Mouse (Mus musculus) limb, embryonic 14.5 days (tissue): ENCODE results near the gene Peg10. TPM values are rescaled to one million over a fixed set of nuclear protein-coding genes. Genes with fewer than 3 reads are reported as not detected.

Experiments
- ATAC-seq: fragments of 200-750 bp; cut with Nextera tagmentation; 2 replicates; pipeline ENCODE4 v1.8.0; 2017; ENCODE audit warnings: low read depth, moderate number of reproducible peaks, moderate TSS enrichment; ENCODE audit not compliant: low FRiP score
- DNase-seq: peaks from one replicate; pipeline ENCODE4 v3.0.0-alpha.2; 2015; ENCODE audit warnings: low spot score
- H3K27ac ChIP-seq: fragments of 300-500 bp; sonication (generic); replicated peaks from 2 replicates; pipeline ENCODE4 v1.5.1; 2014; ENCODE audit warnings: low read depth, mild to moderate bottlenecking, low read length, moderate library complexity, mixed read lengths
- H3K27me3 ChIP-seq: fragments of 300-500 bp; sonication (generic); 2 replicates; pipeline ENCODE4 v1.6.1; 2014; ENCODE audit warnings: low read length, mixed read lengths; ENCODE audit not compliant: control insufficient read depth, insufficient read depth
- H3K36me3 ChIP-seq: fragments of 300-500 bp; sonication (generic); 2 replicates; pipeline ENCODE4 v1.6.1; 2014; ENCODE audit warnings: mild to moderate bottlenecking, low read length, moderate library complexity, mixed read lengths; ENCODE audit not compliant: control insufficient read depth, insufficient read depth
- H3K4me1 ChIP-seq: fragments of 300-500 bp; sonication (generic); 2 replicates; pipeline ENCODE4 v1.6.1; 2014; ENCODE audit warnings: antibody characterized with exemption, low read length, mixed read lengths; ENCODE audit not compliant: control insufficient read depth, insufficient read depth
- H3K4me2 ChIP-seq: fragments of 300-500 bp; sonication (generic); replicated peaks from 2 replicates; pipeline ENCODE4 v1.6.1; 2014; ENCODE audit warnings: low read depth, mild to moderate bottlenecking, low read length, moderate library complexity; ENCODE audit not compliant: severe bottlenecking
- H3K4me3 ChIP-seq: fragments of 300-500 bp; sonication (generic); replicated peaks from 2 replicates; pipeline ENCODE4 v1.5.1; 2014; ENCODE audit warnings: low read length
- H3K9ac ChIP-seq: fragments of 300-500 bp; sonication (generic); 2 replicates; pipeline ENCODE4 v1.6.1; 2014; ENCODE audit warnings: mild to moderate bottlenecking, low read depth, low read length, moderate library complexity; ENCODE audit not compliant: severe bottlenecking
- H3K9me3 ChIP-seq: fragments of 300-500 bp; sonication (generic); 2 replicates; pipeline ENCODE4 v1.6.1; 2016; ENCODE audit warnings: low read length; ENCODE audit not compliant: control insufficient read depth
- POLR2A ChIP-seq: fragments of 200-500 bp; IDR thresholded peaks from 2 replicates; pipeline ENCODE4 v1.8.0; 2012; ENCODE audit warnings: inconsistent platforms, mild to moderate bottlenecking, moderate library complexity, borderline replicate concordance; ENCODE audit not compliant: insufficient read depth, insufficient read length; ENCODE audit errors: extremely low read depth
- WGBS: fragments of 180-500 bp; shearing (Covaris S2); extraction: QIAGEN DNeasy Blood & Tissue Kit; methylation state at CpG from one replicate; pipeline ENCODE4 v1.1.7; 2014; 5-methylcytosine and 5-hydroxymethylcytosine counted together
- polyA plus RNA-seq, 2 experiments: library from polyadenylated mRNA; depleted of rRNA in 1 of 2; stranded (reverse) in 1 of 2; unstranded in 1 of 2; fragments of >200 nt; fragmentation: Nextera tagmentation in 1 of 2; extraction: Ambion mirVana in 1 of 2; gene quantifications; 2 replicates each; pipeline versions ENCODE4 v1.2.1 to v1.2.3; 2012 to 2014

The Peg10 gene
- polyA plus RNA-seq (2012; rRNA removed) (138 and 171 TPM in 2 replicates), polyA plus RNA-seq (2014; fragmentation: Nextera tagmentation; extraction: Ambion mirVana) (12.7 and 13.8 TPM in 2 replicates)

- Histone ChIP-seq H3K4me1 (no peaks in the 10 kb centered on the region), H3K36me3 (no peaks in the 10 kb centered on the region), H3K27ac (peak within 1 kb of the TSS; percentile 77), H3K9ac (peak within 1 kb of the TSS; percentile 72), H3K27me3 (no peaks in the 10 kb centered on the region), H3K4me3 (peak within 1 kb of the TSS; percentile 49), H3K4me2 (peak within 1 kb of the TSS; percentile 61), H3K9me3 (peaks cover 28% of the 10 kb centered on the region; the same call in 1 of the 2 replicates)
- peak; percentile 78 for DNase-seq
- peak; percentile 85; the same call in 1 of the 2 replicates for TF ChIP-seq POLR2A
- WGBS = 50% methylated on average over 33 of the region's 38 CpGs
- ATAC-seq = peak; percentile 43
Observed at GRCm38 (mm10) chr6:4746696-4747439, at the start of gene Peg10, which contains the start of gene Sgce. Gene Peg10 (plus strand): TSS chr6:4747306. Gene Sgce (minus strand): TSS chr6:4747207.

GRCm38 (mm10) chr6:4701641-4702040 lies 45.5 kb upstream of the Peg10 start:
- peak; percentile 19; the same call in 1 of the 2 replicates for ATAC-seq
- Histone ChIP-seq H3K27ac (no peak overlapping the region), H3K4me1 (no peaks in the 10 kb centered on the region), H3K4me3 (no peak overlapping the region), H3K4me2 (no peak overlapping the region), H3K9ac (no peak overlapping the region), H3K36me3 (peaks cover 4% of the 10 kb centered on the region; the same call in 1 of the 2 replicates), H3K9me3 (no peaks in the 10 kb centered on the region), H3K27me3 (no peaks in the 10 kb centered on the region)
- no peak for TF ChIP-seq POLR2A
- WGBS = 72% methylated on average over 8 of the region's 8 CpGs
- DNase-seq = no peak

- H3K4me1 ChIP-seq = no peaks in the 10 kb centered on the region
- no peak overlapping the region for H3K4me2 ChIP-seq
- no peaks in the 10 kb centered on the region for H3K27me3 ChIP-seq
- DNase-seq (peak; percentile 12), ATAC-seq (no peak; the same call in 1 of the 2 replicates)
- no peak for TF ChIP-seq POLR2A
- H3K9me3 ChIP-seq = no peaks in the 10 kb centered on the region
- 62% methylated on average over 7 of the region's 7 CpGs for WGBS
- no peak overlapping the region for H3K4me3 ChIP-seq
- H3K9ac ChIP-seq = no peak overlapping the region
- no peak overlapping the region for H3K27ac ChIP-seq
- peaks cover 5% of the 10 kb centered on the region; the same call in 1 of the 2 replicates for H3K36me3 ChIP-seq
Observed at GRCm38 (mm10) chr6:4703908-4704307, 43.2 kb upstream of the Peg10 start.

- ATAC-seq (0 out of 2 replicates have a peak, but pooled peaks have one; percentile 25), DNase-seq (no peak)
- no peak for TF ChIP-seq POLR2A
- Histone ChIP-seq H3K9me3 (no peaks in the 10 kb centered on the region), H3K27ac (no peak overlapping the region), H3K9ac (no peak overlapping the region), H3K27me3 (no peaks in the 10 kb centered on the region), H3K4me2 (no peak overlapping the region), H3K4me1 (no peaks in the 10 kb centered on the region), H3K36me3 (peaks cover 5% of the 10 kb centered on the region; the same call in 1 of the 2 replicates), H3K4me3 (no peak overlapping the region)
- 68% methylated on average over 5 of the region's 5 CpGs for WGBS
Observed at GRCm38 (mm10) chr6:4706415-4706814, 40.7 kb upstream of the Peg10 start.

GRCm38 (mm10) chr6:4708971-4709370 lies 38.1 kb upstream of the Peg10 start:
- H3K27me3 ChIP-seq = no peaks in the 10 kb centered on the region
- no peak for ATAC-seq
- TF ChIP-seq POLR2A = no peak
- WGBS = 70% methylated on average over 1 of the region's 1 CpGs
- no peak for DNase-seq
- H3K27ac ChIP-seq = no peak overlapping the region
- H3K9me3 ChIP-seq = no peaks in the 10 kb centered on the region
- no peak overlapping the region for H3K4me3 ChIP-seq
- peaks cover 5% of the 10 kb centered on the region; the same call in 1 of the 2 replicates for H3K36me3 ChIP-seq
- no peaks in the 10 kb centered on the region for H3K4me1 ChIP-seq
- H3K9ac ChIP-seq = no peak overlapping the region
- H3K4me2 ChIP-seq = no peak overlapping the region
